Mouse (Mus musculus) heart, embryonic 12.5 days (tissue): ENCODE measurements around the gene Limch1. TPM values are rescaled to one million over a fixed set of nuclear protein-coding genes. Genes with fewer than 3 reads are reported as not detected.

Experiments used
- ATAC-seq: fragments of 200-750 bp; cut with Nextera tagmentation; 2 replicates; pipeline ENCODE4 v1.8.0; 2017; ENCODE audit warnings: moderate TSS enrichment, moderate library complexity; ENCODE audit not compliant: insufficient number of reproducible peaks, low FRiP score
- H3K27ac ChIP-seq: fragments of 300-500 bp; sonication (generic); 2 replicates; pipeline ENCODE4 v1.5.1; 2016; ENCODE audit warnings: mild to moderate bottlenecking, moderate library complexity; ENCODE audit not compliant: poor library complexity, severe bottlenecking
- H3K27me3 ChIP-seq: fragments of 300-500 bp; sonication (generic); replicated peaks from 2 replicates; pipeline ENCODE4 v1.6.1; 2016; ENCODE audit warnings: mild to moderate bottlenecking, moderate library complexity
- H3K36me3 ChIP-seq: fragments of 300-500 bp; sonication (generic); 2 replicates; pipeline ENCODE4 v1.6.1; 2016; ENCODE audit warnings: mild to moderate bottlenecking, moderate library complexity
- H3K4me1 ChIP-seq: fragments of 300-500 bp; sonication (generic); replicated peaks from 2 replicates; pipeline ENCODE4 v1.6.1; 2016; ENCODE audit warnings: mild to moderate bottlenecking
- H3K4me2 ChIP-seq: fragments of 300-500 bp; sonication (generic); 2 replicates; pipeline ENCODE4 v1.6.1; 2016; ENCODE audit warnings: mild to moderate bottlenecking, moderate library complexity
- H3K4me3 ChIP-seq: fragments of 300-500 bp; sonication (generic); 2 replicates; pipeline ENCODE4 v1.5.1; 2016; ENCODE audit warnings: mild to moderate bottlenecking
- H3K9ac ChIP-seq: fragments of 300-500 bp; sonication (generic); 2 replicates; pipeline ENCODE4 v1.6.1; 2016; ENCODE audit warnings: mild to moderate bottlenecking, moderate library complexity
- H3K9me3 ChIP-seq: fragments of 300-500 bp; sonication (generic); replicated peaks from 2 replicates; pipeline ENCODE4 v1.6.1; 2016; ENCODE audit warnings: mild to moderate bottlenecking, moderate library complexity
- WGBS: fragments of 180-500 bp; shearing (Covaris S2); methylation state at CpG from one replicate; pipeline ENCODE4 v1.1.7; 2016; 5-methylcytosine and 5-hydroxymethylcytosine counted together
- polyA plus RNA-seq: library from polyadenylated mRNA; unstranded; fragments of >200 nt; fragmentation: Nextera tagmentation; extraction: Ambion mirVana; gene quantifications from 2 replicates; pipeline ENCODE4 v1.2.1, GENCODE M21; 2016

Limch1 gene
- polyA plus RNA-seq, 1 experiment from 2014 or later: 25.0 TPM

DNA sequence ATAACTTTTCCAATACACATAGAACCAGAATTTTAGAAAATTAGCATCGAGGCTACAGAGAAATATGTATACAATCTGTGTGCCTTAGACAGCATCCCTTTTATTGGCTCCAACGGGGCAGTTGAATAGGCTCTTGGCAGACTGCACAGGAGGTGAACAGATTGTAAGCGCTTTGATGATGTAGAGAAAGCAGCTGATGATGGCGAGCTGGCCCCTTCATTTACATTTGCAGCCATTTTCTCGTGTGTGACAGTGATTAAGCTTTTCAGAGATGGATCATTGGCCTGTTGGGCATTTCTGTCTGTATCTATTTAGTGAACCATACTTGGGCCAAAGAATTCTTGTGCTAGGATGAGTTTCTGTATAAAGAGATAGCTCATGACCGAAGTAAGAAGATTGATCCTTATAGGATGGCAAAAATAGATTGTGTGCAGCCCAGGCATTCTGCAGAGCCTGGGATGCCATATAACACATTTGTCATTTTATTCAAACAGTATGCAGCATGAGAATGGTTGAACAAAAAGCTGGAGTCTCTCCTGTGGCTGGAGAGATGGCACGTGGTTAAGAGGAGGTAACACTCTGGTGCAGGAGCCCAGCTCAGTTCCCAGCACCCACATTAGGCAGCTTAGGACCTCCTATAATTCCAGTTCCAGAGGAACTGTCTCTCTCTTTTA is 208.5 kb downstream of the Limch1 start:
- no peak overlapping the region for H3K9ac ChIP-seq
- ATAC-seq: no peak
- no peak overlapping the region for H3K4me2 ChIP-seq
- H3K36me3 ChIP-seq: no peaks in the 10 kb centered on the region
- H3K4me3 ChIP-seq: no peak overlapping the region
- WGBS: 82% methylated on average over 7 of the region's 7 CpGs
- 0 out of 2 replicates have a peak, but pooled peaks cover 2% of the 10 kb centered on the region for H3K9me3 ChIP-seq
- H3K27me3 ChIP-seq: 0 out of 2 replicates have a peak, but pooled peaks cover under 1% of the 10 kb centered on the region
- H3K4me1 ChIP-seq: no peaks in the 10 kb centered on the region
- H3K27ac ChIP-seq: no peak overlapping the region

DNA sequence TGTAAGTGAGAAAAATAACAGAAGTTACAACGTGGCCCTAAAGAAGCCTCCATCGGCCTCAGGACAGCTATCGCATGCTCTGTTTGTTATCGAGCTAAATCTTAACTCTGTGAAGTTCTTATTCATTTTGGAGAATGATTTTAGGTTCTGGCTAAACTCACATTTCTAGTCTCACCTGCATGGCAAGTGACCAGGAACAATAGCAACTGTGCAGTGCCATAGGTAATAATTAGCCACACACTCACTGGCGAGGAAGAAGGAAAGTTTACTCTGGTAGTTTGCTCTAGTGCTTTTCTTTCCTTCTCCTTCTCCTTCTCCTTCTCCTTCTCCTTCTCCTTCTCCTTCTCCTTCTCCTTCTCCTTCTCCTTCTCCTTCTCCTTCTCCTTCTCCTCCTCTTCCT is 209.6 kb downstream of the Limch1 start:
- Histone ChIP-seq H3K9ac (no peak overlapping the region), H3K36me3 (no peaks in the 10 kb centered on the region), H3K9me3 (0 out of 2 replicates have a peak, but pooled peaks cover 2% of the 10 kb centered on the region), H3K4me3 (no peak overlapping the region), H3K4me1 (no peaks in the 10 kb centered on the region), H3K4me2 (no peak overlapping the region), H3K27me3 (no peaks in the 10 kb centered on the region), H3K27ac (no peak overlapping the region)
- 86% methylated on average over 5 of the region's 5 CpGs for WGBS
- no peak for ATAC-seq

DNA sequence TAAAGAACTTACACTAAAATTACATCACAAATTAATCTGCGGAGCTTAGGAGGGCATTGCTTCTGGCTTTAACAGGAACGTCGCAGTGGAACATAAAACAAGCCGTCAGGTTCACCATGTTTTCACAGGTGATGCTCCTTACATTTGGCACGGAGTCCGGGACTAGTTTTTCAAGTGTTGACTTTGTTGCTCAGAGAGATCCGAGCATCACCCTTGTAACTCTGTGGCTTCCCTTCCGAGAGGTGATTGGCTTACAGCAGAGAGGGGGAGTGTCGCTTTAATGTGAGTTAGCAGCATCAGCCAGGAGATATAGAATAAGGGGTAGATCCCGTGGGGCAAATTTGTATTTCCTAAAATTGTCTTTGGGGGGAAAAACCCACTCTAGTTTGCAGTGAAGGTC is 212.0 kb downstream of the Limch1 start:
- Histone ChIP-seq H3K4me3 (no peak overlapping the region), H3K4me2 (no peak overlapping the region), H3K9ac (no peak overlapping the region), H3K36me3 (peaks cover 2% of the 10 kb centered on the region; the same call in 1 of the 2 replicates), H3K27me3 (no peaks in the 10 kb centered on the region), H3K9me3 (peaks cover 6% of the 10 kb centered on the region), H3K27ac (no peak overlapping the region), H3K4me1 (no peaks in the 10 kb centered on the region)
- no peak for ATAC-seq
- WGBS: 79% methylated on average over 10 of the region's 10 CpGs

DNA sequence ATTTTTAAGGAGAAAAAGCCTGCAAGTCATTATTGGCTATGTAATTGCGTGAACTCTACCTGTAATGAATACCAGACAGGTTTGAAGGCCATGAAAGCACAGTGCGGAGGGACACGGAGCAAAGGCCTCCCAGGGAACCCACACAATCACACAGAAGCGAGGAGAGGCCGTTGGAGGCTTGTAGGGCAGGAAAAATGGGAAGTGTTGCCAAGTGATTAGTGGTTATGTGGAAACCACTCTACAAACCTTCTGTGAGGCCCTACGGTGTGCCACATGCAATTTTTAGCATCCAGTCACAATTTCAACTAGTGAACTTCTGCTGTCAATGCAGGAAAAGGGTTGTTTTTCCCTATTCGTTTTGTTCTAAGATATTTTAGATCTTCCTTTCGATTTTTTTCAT is 212.5 kb downstream of the Limch1 start:
- Histone ChIP-seq H3K27ac (no peak overlapping the region), H3K9me3 (peaks cover 6% of the 10 kb centered on the region), H3K27me3 (no peaks in the 10 kb centered on the region), H3K4me2 (no peak overlapping the region), H3K4me3 (no peak overlapping the region), H3K4me1 (no peaks in the 10 kb centered on the region), H3K9ac (no peak overlapping the region), H3K36me3 (peaks cover 2% of the 10 kb centered on the region; the same call in 1 of the 2 replicates)
- no peak for ATAC-seq
- WGBS: 78% methylated on average over 8 of the region's 8 CpGs

DNA sequence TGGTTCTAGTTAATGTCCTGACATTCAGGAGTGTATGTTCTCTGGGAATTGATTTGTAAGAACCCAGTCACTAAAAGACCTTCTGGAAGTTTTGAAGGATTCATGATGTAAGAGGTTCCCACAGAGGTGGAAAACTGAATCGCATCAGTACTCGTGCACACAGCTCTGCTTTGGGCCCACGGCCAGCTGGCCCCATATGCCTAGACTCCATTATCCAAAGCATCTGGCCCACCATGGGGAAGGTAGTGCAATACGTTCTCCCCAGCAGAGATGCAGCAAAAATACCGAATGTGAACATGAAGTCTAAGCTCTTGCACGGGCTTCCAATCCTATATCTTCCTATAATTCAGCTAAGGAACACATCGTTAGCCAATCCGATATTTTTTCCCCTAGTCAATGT is 214.3 kb downstream of the Limch1 start:
- peaks cover 3% of the 10 kb centered on the region; the same call in 1 of the 2 replicates for H3K27me3 ChIP-seq
- no peak overlapping the region for H3K27ac ChIP-seq
- peaks cover 6% of the 10 kb centered on the region for H3K9me3 ChIP-seq
- no peaks in the 10 kb centered on the region for H3K4me1 ChIP-seq
- 82% methylated on average over 8 of the region's 8 CpGs for WGBS
- no peak overlapping the region for H3K4me3 ChIP-seq
- no peak overlapping the region for H3K9ac ChIP-seq
- H3K36me3 ChIP-seq: peaks cover 2% of the 10 kb centered on the region; the same call in 1 of the 2 replicates
- no peak overlapping the region for H3K4me2 ChIP-seq
- ATAC-seq: no peak

DNA sequence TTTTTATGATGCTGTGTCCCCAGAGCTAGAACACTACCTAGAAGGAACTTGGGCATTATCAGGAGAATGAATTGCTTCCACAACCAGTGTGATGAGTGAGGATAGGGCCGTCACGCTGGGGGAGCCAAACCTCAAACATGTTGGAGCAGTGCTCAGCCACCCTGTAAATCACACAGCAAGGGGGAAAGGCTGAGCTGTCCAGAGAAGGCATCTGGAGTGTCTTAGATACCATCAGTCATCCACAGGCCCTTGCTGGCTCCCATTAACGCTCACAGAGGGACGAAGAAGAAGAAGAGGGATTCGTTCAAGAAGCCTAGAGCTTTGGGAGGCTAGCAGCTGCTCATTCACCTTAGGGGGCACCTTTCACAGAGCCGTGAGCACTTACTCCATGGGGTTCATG is 219.8 kb downstream of the Limch1 start:
- Histone ChIP-seq H3K27me3 (peaks cover 9% of the 10 kb centered on the region), H3K4me3 (no peak overlapping the region), H3K9me3 (peaks cover 6% of the 10 kb centered on the region), H3K4me1 (peaks cover 22% of the 10 kb centered on the region), H3K27ac (no peak overlapping the region), H3K9ac (no peak overlapping the region), H3K36me3 (peaks cover 2% of the 10 kb centered on the region; the same call in 1 of the 2 replicates), H3K4me2 (no peak overlapping the region)
- ATAC-seq: no peak
- WGBS: 26% methylated on average over 6 of the region's 6 CpGs

DNA sequence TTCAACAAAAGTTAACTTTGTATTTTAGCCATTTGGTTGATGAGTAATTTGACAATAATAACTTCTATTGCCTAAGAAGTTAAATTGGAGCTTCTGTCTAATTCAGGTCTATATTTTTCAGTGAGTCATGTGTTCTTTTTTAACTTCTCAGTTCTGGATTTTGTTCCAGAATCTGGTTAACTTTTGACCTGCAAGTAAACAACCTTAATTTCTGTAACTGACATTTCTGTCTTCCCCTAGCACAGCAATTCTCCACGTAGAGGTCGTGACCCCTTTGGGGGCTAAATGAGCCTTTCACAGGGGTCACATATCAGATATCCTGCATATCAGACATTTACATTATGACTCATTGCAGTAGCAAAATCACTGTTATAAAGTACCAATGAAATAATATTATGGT is 221.5 kb downstream of the Limch1 start:
- peaks cover 22% of the 10 kb centered on the region for H3K4me1 ChIP-seq
- no peak for ATAC-seq

DNA sequence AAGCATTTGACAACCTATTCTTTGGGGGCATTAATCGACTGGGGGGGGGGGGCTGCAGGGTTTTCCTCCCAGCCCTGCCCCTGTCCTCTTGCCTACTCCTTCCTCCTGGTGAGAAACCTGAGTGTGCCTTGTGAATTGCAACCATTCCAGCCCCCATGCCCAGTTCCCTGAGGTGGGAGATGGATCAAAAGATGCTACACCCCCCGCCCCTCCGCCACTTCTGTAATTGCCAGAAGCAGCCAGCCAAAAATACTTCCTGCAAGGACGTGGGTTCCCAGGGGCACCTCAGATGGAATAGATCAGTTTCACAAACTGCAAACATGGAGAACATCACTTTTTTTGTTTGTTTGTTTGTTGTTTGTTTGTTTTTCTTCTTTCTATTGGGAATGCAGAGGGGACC is 222.0 kb downstream of the Limch1 start:
- H3K4me1 ChIP-seq: peaks cover 22% of the 10 kb centered on the region
- ATAC-seq: no peak
- H3K27ac ChIP-seq: no peak overlapping the region
- peak overlapping the region; percentile 61 for H3K4me2 ChIP-seq
- peaks cover 9% of the 10 kb centered on the region for H3K27me3 ChIP-seq
- 54% methylated on average over 4 of the region's 4 CpGs for WGBS
- H3K36me3 ChIP-seq: no peaks in the 10 kb centered on the region
- H3K9ac ChIP-seq: peak overlapping the region; percentile 9; the same call in 1 of the 2 replicates
- no peaks in the 10 kb centered on the region for H3K9me3 ChIP-seq
- H3K4me3 ChIP-seq: peak overlapping the region; percentile 33; the same call in 1 of the 2 replicates

More for the DNA sequence above, 221.5 kb downstream of the Limch1 start:
- Histone ChIP-seq H3K9ac (no peak overlapping the region), H3K4me3 (no peak overlapping the region), H3K27ac (no peak overlapping the region), H3K9me3 (no peaks in the 10 kb centered on the region), H3K36me3 (no peaks in the 10 kb centered on the region), H3K27me3 (peaks cover 9% of the 10 kb centered on the region), H3K4me2 (no peak overlapping the region)
- WGBS: 74% methylated on average over 2 of the region's 2 CpGs

DNA sequence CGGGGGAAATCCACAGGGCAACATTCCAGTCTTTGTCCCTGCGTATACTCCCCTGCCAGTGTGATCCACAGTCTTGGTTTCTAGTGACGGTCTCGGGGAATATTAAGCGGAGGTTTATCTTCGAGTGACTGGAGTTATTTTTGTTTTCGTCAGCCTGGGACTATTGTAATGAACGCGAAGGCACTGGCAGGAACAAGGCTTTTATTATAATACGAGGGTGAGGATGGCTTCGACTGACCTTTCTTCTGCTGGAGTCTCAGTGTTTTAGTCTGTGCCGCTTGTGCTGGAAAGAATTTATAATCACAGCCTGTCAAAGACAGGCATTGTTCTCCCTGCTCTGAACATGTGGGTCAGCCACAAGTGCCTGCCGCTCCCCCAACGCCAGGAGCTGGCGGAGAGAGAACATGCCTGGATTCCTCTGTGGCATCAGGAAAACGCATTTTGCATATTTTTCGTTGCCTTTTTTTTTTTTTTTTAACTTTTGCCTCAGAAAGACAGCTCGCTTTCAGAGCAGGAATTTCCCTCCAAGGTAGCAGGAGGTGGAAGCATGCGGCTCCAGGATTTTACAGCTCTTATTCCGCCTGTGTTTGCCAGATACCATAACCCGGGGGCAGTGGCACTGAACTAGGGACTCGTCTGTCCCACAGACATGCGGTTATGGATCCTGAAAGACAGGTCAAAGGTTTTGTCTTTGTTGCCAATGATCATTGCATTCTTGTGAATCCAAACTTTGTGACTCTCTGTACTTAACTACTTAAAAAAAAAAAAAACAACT is 222.6 kb downstream of the Limch1 start:
- ATAC-seq: no peak
- Histone ChIP-seq H3K36me3 (no peaks in the 10 kb centered on the region), H3K9me3 (no peaks in the 10 kb centered on the region), H3K9ac (peak overlapping the region; percentile 9; the same call in 1 of the 2 replicates), H3K4me1 (peaks cover 22% of the 10 kb centered on the region), H3K27me3 (peaks cover 9% of the 10 kb centered on the region), H3K4me2 (peak overlapping the region; percentile 61), H3K4me3 (peak overlapping the region; percentile 33), H3K27ac (0 out of 2 replicates have a peak overlapping the region, but pooled peaks have one; percentile 56)
- WGBS: 22% methylated on average over 23 of the region's 23 CpGs

DNA sequence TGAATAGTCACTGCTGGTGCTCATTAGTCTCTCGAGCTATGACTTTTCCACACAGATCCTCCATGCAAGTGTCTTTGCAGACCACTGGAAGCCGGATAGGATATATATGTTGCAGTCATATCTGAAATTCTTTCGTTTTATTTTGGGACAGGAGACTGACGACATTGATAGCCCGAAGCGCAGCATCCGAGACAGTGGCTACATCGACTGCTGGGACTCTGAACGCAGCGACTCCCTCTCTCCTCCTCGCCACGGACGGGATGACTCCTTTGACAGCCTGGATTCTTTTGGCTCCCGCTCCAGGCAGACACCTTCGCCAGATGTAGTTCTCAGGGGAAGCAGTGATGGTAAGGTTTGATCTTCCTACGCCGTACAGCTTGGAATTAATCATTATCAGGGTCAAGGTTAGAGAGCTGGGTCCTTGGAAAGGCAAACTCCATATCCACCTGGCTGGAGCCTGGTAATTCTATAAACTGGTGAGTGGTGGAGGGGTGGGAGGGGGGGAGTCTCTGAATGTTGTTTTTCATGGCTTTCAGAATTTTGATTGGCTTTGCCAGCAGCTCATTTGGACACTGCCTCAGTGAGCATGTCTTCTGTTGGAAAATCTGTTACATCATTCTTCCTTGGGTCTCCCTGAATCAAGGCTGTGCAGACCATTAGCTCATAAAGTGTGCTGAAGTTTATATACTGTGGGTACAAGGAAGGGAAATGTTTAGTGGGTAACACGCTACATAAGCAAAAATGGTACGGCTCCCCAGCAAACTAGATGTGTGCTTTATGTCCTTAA is 223.5 kb downstream of the Limch1 start:
- H3K4me1 ChIP-seq: peaks cover 22% of the 10 kb centered on the region
- peak overlapping the region; percentile 61 for H3K4me2 ChIP-seq
- ATAC-seq: no peak
- H3K9me3 ChIP-seq: no peaks in the 10 kb centered on the region
- H3K27ac ChIP-seq: no peak overlapping the region
- peak overlapping the region; percentile 8; the same call in 1 of the 2 replicates for H3K4me3 ChIP-seq
- WGBS: 60% methylated on average over 19 of the region's 19 CpGs
- H3K9ac ChIP-seq: no peak overlapping the region
- no peaks in the 10 kb centered on the region for H3K36me3 ChIP-seq
- peaks cover 9% of the 10 kb centered on the region for H3K27me3 ChIP-seq

DNA sequence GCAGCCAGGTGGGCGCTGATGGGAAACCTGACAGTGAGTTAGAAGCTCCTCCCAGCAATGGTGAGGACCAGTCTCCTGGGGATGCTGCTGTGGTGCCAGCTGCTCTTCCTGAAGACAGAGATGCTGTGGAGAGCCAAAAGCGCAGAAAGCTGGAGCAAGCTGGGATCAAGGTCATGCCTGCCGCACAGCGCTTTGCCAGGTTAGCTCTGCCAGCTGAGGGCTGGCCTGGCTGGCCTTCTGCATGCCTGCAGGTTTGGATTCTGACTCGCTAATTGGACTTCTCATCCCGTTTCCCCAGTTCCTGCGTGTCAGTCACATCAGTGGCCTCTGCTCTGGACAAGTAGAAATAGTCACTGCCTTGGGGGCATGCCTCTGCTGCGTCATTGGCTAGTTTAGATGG is 230.0 kb downstream of the Limch1 start:
- Histone ChIP-seq H3K27me3 (peaks cover 9% of the 10 kb centered on the region; the same call in 1 of the 2 replicates), H3K4me2 (no peak overlapping the region), H3K9me3 (no peaks in the 10 kb centered on the region), H3K27ac (no peak overlapping the region), H3K36me3 (peaks cover 4% of the 10 kb centered on the region; the same call in 1 of the 2 replicates), H3K4me1 (no peaks in the 10 kb centered on the region), H3K9ac (no peak overlapping the region), H3K4me3 (no peak overlapping the region)
- WGBS: 84% methylated on average over 8 of the region's 8 CpGs
- no peak for ATAC-seq
